Mouse (Mus musculus): ENCODE results near the gene Nrxn3. TPM values are rescaled to one million over a fixed set of nuclear protein-coding genes. Genes with fewer than 3 reads are reported as not detected.

Nrxn3 gene
- polyA plus RNA-seq, 1 experiment from 2014 or later = 0.72 TPM

GRCm38 (mm10) chr12:89848116-89848515, 1125.4 kb downstream of the Nrxn3 start:
- Histone ChIP-seq H3K9me3 (ENCODE audit: low read length) (no peaks in the 10 kb centered on the region), H3K27me3 (ENCODE audit: insufficient read depth, low read length) (no peaks in the 10 kb centered on the region), H3K4me1 (ENCODE audit: insufficient read depth) (no peaks in the 10 kb centered on the region), H3K4me3 (ENCODE audit: low read depth, low read length) (no peak overlapping the region), H3K9ac (replicated peaks) (no peak overlapping the region), H3K4me2 (ENCODE audit: low read depth, low read length) (no peak overlapping the region), H3K36me3 (replicated peaks; ENCODE audit: insufficient read depth, low read length) (no peaks in the 10 kb centered on the region), H3K27ac (ENCODE audit: low read depth) (no peak overlapping the region)
- DNase-seq (no peak), ATAC-seq (no peak)
- 44% methylated on average over 1 of the region's 1 CpGs for WGBS (ENCODE audit: insufficient replicate concordance)
- TF ChIP-seq CTCF (IDR thresholded peaks at IDR 0.05; ENCODE audit: low read depth) = no peak

GRCm38 (mm10) chr12:89854355-89854754, 1131.7 kb downstream of the Nrxn3 start:
- TF ChIP-seq EP300 (IDR thresholded peaks at IDR 0.05; ENCODE audit: low read depth) = no peak
- TF ChIP-seq CTCF (IDR thresholded peaks at IDR 0.05; ENCODE audit: low read depth) = no peak
- Histone ChIP-seq H3K27me3 (ENCODE audit: insufficient read depth, low read length) (no peaks in the 10 kb centered on the region), H3K9ac (replicated peaks) (no peak overlapping the region), H3K27ac (ENCODE audit: low read depth) (no peak overlapping the region), H3K9me3 (ENCODE audit: low read length) (no peaks in the 10 kb centered on the region), H3K4me1 (ENCODE audit: insufficient read depth) (no peaks in the 10 kb centered on the region), H3K4me3 (ENCODE audit: low read depth, low read length) (no peak overlapping the region), H3K4me2 (ENCODE audit: low read depth, low read length) (no peak overlapping the region), H3K36me3 (replicated peaks; ENCODE audit: insufficient read depth, low read length) (no peaks in the 10 kb centered on the region)
- no peak for ATAC-seq
- DNase-seq = no peak
- WGBS (ENCODE audit: insufficient replicate concordance) = 65% methylated on average over 4 of the region's 4 CpGs

GRCm38 (mm10) chr12:89867124-89867523, 1144.4 kb downstream of the Nrxn3 start:
- H3K27ac ChIP-seq (ENCODE audit: low read depth) = no peak overlapping the region
- H3K4me3 ChIP-seq (ENCODE audit: low read depth, low read length) = no peak overlapping the region
- H3K36me3 ChIP-seq (replicated peaks; ENCODE audit: insufficient read depth, low read length) = no peaks in the 10 kb centered on the region
- no peaks in the 10 kb centered on the region for H3K4me1 ChIP-seq (ENCODE audit: insufficient read depth)
- H3K9me3 ChIP-seq (ENCODE audit: low read length) = no peaks in the 10 kb centered on the region
- ATAC-seq (no peak), DNase-seq (no peak)
- H3K27me3 ChIP-seq (ENCODE audit: insufficient read depth, low read length) = no peaks in the 10 kb centered on the region
- TF ChIP-seq EP300 (IDR thresholded peaks at IDR 0.05; ENCODE audit: low read depth) = no peak
- no peak for TF ChIP-seq CTCF (IDR thresholded peaks at IDR 0.05; ENCODE audit: low read depth)
- H3K9ac ChIP-seq (replicated peaks) = no peak overlapping the region
- H3K4me2 ChIP-seq (ENCODE audit: low read depth, low read length) = no peak overlapping the region

GRCm38 (mm10) chr12:89882617-89883370, 1160.1 kb downstream of the Nrxn3 start:
- H3K27me3 ChIP-seq (ENCODE audit: insufficient read depth, low read length) = no peaks in the 10 kb centered on the region
- H3K9me3 ChIP-seq (ENCODE audit: low read length) = no peaks in the 10 kb centered on the region
- no peak overlapping the region for H3K27ac ChIP-seq (ENCODE audit: low read depth)
- 70% methylated on average over 8 of the region's 8 CpGs for WGBS (ENCODE audit: insufficient replicate concordance)
- H3K4me2 ChIP-seq (ENCODE audit: low read depth, low read length) = no peak overlapping the region
- no peak overlapping the region for H3K9ac ChIP-seq (replicated peaks)
- H3K4me3 ChIP-seq (ENCODE audit: low read depth, low read length) = no peak overlapping the region
- H3K4me1 ChIP-seq (ENCODE audit: insufficient read depth) = no peaks in the 10 kb centered on the region
- ATAC-seq (no peak), DNase-seq (no peak)
- TF ChIP-seq EP300 (IDR thresholded peaks at IDR 0.05; ENCODE audit: low read depth) = no peak
- TF ChIP-seq CTCF (IDR thresholded peaks at IDR 0.05; ENCODE audit: low read depth) = no peak
- no peaks in the 10 kb centered on the region for H3K36me3 ChIP-seq (replicated peaks; ENCODE audit: insufficient read depth, low read length)

- Histone ChIP-seq H3K4me1 (ENCODE audit: insufficient read depth) (no peaks in the 10 kb centered on the region), H3K4me2 (ENCODE audit: low read depth, low read length) (no peak overlapping the region), H3K36me3 (replicated peaks; ENCODE audit: insufficient read depth, low read length) (no peaks in the 10 kb centered on the region), H3K4me3 (ENCODE audit: low read depth, low read length) (no peak overlapping the region), H3K27me3 (ENCODE audit: insufficient read depth, low read length) (no peaks in the 10 kb centered on the region), H3K9me3 (ENCODE audit: low read length) (no peaks in the 10 kb centered on the region), H3K9ac (replicated peaks) (no peak overlapping the region), H3K27ac (ENCODE audit: low read depth) (no peak overlapping the region)
- DNase-seq = no peak
- no peak for ATAC-seq
- WGBS (ENCODE audit: insufficient replicate concordance) = 76% methylated on average over 1 of the region's 1 CpGs
- TF ChIP-seq EP300 (IDR thresholded peaks at IDR 0.05; ENCODE audit: low read depth) = no peak
These were observed 1161.9 kb downstream of the Nrxn3 start for GRCm38 (mm10) chr12:89884576-89884975.

- no peak for ATAC-seq
- no peak overlapping the region for H3K4me3 ChIP-seq (ENCODE audit: low read depth, low read length)
- TF ChIP-seq EP300 (IDR thresholded peaks at IDR 0.05; ENCODE audit: low read depth) (no peak), CTCF (IDR thresholded peaks at IDR 0.05; ENCODE audit: low read depth) (no peak)
- 65% methylated on average over 3 of the region's 3 CpGs for whole genome bisulfite sequencing (ENCODE audit: insufficient replicate concordance)
- no peaks in the 10 kb centered on the region for H3K36me3 ChIP-seq (replicated peaks; ENCODE audit: insufficient read depth, low read length)
- H3K4me2 ChIP-seq (ENCODE audit: low read depth, low read length) = no peak overlapping the region
- no peaks in the 10 kb centered on the region for H3K4me1 ChIP-seq (ENCODE audit: insufficient read depth)
- no peaks in the 10 kb centered on the region for H3K9me3 ChIP-seq (ENCODE audit: low read length)
- H3K27ac ChIP-seq (ENCODE audit: low read depth) = no peak overlapping the region
- no peak overlapping the region for H3K9ac ChIP-seq (replicated peaks)
- H3K27me3 ChIP-seq (ENCODE audit: insufficient read depth, low read length) = no peaks in the 10 kb centered on the region
- DNase-seq = no peak
These were observed 1166.0 kb downstream of the Nrxn3 start for GRCm38 (mm10) chr12:89888647-89889046.

- Histone ChIP-seq H3K9me3 (ENCODE audit: low read length) (no peaks in the 10 kb centered on the region), H3K4me3 (ENCODE audit: low read depth, low read length) (no peak overlapping the region), H3K4me1 (ENCODE audit: insufficient read depth) (no peaks in the 10 kb centered on the region), H3K9ac (replicated peaks) (no peak overlapping the region), H3K36me3 (replicated peaks; ENCODE audit: insufficient read depth, low read length) (no peaks in the 10 kb centered on the region), H3K4me2 (ENCODE audit: low read depth, low read length) (no peak overlapping the region), H3K27ac (ENCODE audit: low read depth) (no peak overlapping the region), H3K27me3 (ENCODE audit: insufficient read depth, low read length) (no peaks in the 10 kb centered on the region)
- WGBS (ENCODE audit: insufficient replicate concordance) = 53% methylated on average over 2 of the region's 2 CpGs
- no peak for TF ChIP-seq EP300 (IDR thresholded peaks at IDR 0.05; ENCODE audit: low read depth)
- TF ChIP-seq CTCF (IDR thresholded peaks at IDR 0.05; ENCODE audit: low read depth) = no peak
- no peak for DNase-seq
- no peak for ATAC-seq
These were observed 1174.2 kb downstream of the Nrxn3 start for GRCm38 (mm10) chr12:89896901-89897300.

Data from liver, postnatal 0 days (tissue).